Mouse (Mus musculus): ENCODE data around the gene Wdr27.
"Not testable (repeated sequence)": the region's sequence is repeated elsewhere in the genome, so short reads cannot be mapped to it uniquely, and the experiment has no call there.

Wdr27 gene

DNA sequence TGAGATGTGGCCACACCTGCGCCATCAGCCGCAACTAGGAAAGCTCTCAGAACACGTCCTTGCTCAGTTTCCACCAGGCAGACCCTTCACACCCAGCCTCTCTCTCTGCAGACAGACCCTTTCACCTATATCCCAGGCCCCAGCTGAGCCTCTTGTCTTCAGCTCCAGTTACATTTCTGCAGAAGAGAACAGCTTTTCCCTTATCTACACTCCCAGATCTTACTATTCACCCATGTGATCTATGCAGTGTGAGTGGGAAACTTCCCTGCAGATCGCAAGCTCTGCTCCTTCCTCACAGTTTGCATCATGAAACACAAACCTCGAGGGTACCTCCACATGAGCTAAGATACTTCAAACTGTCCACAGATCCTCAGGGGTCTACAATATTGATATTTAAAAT, 11.5 kb downstream of the Wdr27 start:
- DNase-seq (ENCODE audit: extremely low read depth, insufficient read length, low spot score), result no peak

DNA sequence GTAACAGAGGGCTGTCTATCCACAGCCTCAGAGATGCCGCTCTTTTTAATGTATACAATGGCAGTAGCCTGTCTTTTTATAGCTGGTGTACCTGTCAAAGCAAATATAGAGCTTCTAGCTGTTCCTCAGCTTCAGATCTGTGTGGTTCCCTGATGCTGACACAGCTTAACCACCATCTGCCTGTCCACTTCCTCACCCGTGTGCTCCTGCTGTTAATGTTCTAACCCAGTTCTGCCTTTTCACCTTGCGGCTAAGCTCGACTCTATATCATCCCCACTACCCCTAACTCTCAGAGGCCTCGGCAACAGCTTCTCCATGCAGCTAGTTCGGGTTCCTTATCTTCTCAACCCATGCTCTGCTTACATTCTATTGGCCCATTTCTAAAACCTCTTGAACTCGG, 12.3 kb downstream of the Wdr27 start:
- DNase-seq (ENCODE audit: extremely low read depth, insufficient read length, low spot score), result no peak

DNA sequence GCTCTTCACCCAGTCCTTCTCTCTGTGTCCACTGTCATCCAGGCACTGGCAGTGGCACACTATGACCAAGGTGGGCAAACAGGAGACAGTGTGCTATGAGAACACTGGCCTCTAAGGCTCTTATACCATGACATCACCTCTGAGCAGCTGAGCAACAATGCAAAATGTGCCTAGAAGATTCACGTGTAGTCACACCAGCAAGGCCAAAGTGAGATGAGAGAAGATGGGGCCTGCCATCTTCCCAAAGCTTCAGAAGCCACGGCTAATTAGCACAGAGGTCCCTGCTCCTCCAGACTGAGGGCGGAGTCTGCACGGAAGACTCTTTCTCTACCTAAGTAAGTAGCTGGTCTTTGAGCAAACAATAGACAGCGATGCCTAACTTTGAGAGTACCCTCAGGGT, 14.3 kb downstream of the Wdr27 start:
- no peak for DNase-seq (ENCODE audit: extremely low read depth, insufficient read length, low spot score)

DNA sequence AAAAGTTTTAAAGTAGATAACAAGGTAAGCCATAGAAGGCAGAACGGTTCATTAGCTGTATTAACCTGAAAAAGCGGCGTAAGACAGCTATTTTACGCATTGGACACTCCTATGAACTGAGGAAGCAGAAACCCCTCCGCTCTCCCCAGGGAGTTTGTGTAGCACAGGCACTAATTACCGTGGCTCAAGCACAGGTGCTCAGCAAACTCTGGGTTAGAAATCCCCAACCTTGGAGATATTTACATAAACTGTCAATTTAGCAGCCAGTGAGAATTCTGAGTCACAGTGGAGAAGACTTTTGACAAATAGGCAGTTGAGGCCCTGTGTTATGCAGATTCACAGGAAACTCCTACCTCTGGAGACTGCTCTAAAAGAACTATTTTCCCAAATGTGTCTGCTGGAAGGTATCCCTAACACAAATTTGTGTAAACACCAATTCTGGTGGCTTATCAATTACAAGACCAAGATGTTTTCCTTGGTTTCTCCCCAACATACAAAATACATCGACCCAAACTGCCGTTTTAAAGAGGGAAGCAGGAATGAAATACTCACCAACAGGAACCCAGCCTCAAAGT, 15.2 kb downstream of the Wdr27 start:
- no peak for DNase-seq (ENCODE audit: extremely low read depth, insufficient read length, low spot score)

DNA sequence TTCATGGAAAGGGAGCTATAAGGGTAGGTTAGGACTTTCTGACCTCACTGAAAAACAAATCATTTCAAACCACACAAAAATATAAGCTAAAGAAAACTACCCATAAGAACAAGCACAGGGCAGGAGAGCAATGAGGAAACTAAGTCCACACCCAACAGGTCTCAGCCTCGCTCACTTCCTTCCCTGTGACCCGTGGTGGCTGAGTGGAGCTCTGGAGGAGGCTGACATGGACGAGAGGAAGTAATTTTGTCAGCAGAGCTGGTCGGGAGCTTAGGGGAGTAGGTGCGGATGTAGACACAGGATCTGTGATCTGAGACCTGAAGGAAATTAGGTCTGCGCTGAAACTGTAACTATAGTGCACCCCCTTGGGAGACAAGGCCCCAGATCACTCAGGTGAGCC, 21.4 kb downstream of the Wdr27 start:
- no peak for DNase-seq (ENCODE audit: extremely low read depth, insufficient read length, low spot score)

DNA sequence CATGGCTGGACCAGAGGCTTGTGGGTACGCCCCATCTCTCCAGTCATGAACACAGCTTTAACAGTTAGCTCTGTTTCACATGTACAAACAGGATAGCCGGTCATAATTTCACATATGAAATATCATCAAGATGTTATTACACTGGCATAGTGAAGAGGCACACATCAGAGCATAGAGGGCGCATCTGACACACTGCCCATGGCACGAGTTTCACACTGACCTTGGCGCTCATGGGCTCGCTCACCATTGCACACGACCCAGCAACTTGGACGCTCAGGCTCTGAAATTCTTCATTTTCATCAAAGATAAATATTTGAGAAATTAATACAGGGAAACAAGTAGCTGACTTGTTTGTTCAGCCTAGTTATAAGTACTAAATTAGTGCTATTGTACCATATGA, 25.1 kb downstream of the Wdr27 start:
- DNase-seq (ENCODE audit: extremely low read depth, insufficient read length, low spot score), result no peak

DNA sequence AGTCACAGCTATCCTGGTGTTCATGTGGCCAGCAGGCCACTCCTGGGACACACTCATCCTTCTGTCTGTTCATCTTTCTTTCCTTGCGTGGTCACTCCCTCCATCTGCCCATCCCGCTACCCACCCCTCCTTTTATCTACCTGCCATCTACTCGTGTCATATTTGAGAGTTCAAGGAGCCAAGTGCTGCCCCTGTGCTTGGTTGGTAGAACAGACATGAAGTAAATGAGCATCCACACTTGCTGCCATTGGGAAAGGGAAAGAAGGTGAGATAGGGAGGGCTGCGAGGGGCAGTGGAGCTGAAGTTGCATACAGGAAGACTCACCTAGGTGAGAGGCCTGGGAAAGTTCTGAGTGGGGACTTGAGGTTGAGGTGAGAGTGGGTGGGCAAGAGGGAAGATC, 28.6 kb downstream of the Wdr27 start:
- no peak for DNase-seq (ENCODE audit: extremely low read depth, insufficient read length, low spot score)

DNA sequence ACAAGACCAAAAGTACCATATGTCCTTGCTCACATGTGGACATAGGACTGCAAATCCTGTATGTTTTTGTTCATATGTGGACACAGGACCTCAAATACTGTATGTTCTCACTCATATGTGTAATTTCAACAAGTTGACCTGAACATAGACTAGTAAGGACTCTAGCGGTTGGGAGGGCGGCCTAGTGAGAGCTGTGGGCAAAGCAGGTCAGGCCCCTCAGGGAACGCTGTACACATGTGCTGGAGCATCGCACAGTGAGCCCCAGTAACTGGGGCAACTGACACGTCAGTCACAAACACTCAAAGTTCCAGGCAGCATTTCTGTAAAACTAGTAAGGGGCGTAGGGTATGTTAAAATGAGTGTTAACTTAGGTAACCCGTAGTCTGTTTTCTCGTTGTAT, 30.0 kb downstream of the Wdr27 start:
- no peak for DNase-seq (ENCODE audit: extremely low read depth, insufficient read length, low spot score)

DNA sequence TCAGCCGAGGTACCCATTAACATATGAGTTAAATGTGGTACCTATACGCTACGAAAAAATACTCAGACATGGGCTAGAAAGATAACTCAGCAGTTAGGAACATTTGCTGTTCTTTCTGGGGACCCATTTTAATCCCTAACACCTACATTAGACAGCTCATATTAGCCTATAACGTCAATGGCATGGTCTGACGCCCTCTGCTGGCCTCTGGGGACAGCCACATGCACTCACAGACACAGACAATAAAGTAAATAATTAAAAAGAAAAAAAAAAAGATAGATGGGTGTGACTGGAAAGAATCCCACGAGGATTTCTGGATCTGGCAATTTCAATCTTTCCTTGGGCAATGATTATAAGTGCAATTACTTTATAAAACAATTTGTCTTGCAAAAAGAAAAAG, 30.5 kb downstream of the Wdr27 start:
- no peak for DNase-seq (ENCODE audit: extremely low read depth, insufficient read length, low spot score)

DNA sequence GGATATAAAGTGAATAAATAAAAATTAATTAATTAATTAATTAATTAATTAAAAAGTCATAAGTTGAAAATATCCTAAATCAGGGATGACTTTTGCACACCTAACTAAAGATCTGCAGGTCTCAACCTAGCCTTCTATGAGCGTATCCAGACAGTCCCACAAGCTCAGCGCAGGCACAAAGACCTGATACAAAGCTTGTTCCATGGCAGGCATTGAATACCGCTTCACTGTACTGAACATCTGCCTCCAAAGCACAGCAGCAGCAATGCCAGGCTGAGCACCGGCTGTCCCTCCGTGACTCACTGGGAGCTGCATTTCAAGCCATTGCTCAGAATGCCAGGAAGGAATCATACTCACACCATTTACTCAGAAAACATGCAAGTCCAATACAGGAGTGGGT, 32.2 kb downstream of the Wdr27 start:
- DNase-seq (ENCODE audit: extremely low read depth, insufficient read length, low spot score), result no peak

DNA sequence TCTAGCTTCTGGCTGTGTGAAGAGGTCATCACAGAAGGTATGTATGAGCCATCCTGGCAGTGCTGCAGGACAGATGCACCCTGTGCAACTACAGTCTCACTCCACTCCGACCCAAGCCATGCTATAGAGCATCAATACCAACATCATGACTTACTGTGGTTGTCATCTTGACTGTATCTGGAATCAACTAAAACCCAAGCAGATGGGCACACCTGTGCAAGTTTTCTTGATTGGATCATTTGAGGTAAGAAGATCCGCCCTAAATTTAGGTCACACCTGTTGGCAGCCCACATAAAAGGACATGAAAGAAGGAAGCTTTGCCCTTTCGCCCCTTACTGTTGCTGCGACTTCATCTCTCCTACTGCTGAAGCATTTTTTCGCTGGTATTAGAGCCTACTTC, 33.6 kb downstream of the Wdr27 start:
- DNase-seq (ENCODE audit: extremely low read depth, insufficient read length, low spot score), result no peak

DNA sequence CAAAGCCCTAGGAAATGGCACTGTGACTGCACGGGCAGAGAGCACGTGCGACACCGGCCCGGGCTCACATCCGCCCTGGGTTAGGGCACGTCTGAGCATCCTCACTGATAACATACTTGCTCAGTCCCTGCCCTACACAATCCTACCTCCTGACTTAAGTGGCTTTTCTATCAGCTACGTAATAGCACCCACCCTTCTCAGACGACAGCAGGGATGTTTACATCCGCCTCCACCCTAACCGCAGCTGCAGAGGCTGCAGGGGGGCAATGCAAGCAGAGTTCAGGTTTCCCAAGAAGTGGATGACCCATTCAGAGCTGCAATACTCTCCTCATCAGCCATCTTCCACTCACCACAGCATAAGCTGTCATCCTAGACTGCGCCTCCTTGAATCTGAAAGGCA, 35.8 kb downstream of the Wdr27 start:
- no peak for DNase-seq (ENCODE audit: extremely low read depth, insufficient read length, low spot score)

DNA sequence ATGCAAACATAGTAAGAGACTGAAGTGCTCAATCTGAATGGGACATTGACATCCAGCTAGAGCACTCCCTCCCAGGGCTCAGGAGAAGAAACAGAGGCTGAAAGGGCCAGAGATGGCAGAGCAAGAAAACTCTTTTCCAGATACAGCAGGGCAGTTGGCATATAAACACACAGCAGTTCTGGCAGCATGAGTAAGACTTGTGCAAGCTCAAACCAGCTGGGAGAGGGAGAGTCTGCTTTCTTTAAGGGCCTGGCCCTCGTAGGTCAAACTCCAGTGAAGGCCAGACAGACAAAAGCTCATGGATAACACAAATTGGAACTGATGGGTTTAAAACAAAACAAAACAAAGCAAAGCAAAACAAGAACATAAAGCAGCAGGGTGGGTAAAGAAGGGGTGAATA, 36.3 kb downstream of the Wdr27 start:
- DNase-seq (ENCODE audit: extremely low read depth, insufficient read length, low spot score), result peak; percentile 38

DNA sequence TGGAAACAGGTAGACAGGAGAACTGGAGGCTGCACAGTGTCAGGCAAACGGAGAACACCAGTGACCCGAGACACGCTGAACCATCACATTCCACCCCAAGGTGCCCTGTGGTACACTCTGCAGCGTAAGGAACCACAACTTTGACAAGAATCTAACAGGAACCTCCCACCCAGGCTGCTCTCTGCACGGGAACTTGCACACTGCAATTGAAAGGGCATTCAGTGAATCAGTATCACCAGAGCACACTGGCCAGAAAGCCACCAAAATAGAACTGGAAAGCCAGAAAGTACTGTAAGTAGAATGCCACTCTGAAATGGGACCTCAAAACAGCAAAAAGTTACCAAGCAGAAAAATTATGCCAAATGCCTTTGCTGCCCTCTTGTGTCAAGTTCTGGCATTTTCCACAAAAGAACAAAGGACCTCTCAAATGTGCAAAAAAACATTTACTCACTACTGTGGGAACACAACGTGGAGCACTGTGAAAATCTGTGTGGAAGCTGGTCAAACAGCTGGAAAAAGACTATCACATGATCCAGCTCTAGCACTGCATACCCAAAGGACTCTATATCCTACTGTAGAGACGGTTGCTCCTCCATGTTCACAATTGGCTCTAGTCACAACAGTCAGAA, 38.2 kb downstream of the Wdr27 start:
- peak; percentile 57 for DNase-seq (ENCODE audit: extremely low read depth, insufficient read length, low spot score)

DNA sequence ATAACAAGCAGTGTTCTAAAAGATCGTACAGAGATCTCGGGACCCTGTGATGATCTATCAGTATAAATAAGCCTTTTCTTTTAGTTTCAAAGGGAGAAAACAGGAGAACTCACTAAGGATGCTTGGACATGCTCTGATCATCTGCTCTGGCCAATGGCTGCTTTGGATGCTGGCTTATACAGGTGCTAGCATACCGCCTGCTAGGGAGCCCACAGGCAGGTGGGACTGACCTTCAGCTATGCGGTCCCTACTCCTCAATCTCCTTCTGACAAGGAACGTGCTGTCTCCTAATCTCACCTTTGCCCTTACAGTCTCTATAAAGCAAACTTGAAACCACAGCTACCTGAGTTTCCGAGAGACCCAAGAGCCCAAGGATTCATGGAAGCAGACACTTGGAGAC, 38.8 kb downstream of the Wdr27 start:
- no peak for DNase-seq (ENCODE audit: extremely low read depth, insufficient read length, low spot score)

DNA sequence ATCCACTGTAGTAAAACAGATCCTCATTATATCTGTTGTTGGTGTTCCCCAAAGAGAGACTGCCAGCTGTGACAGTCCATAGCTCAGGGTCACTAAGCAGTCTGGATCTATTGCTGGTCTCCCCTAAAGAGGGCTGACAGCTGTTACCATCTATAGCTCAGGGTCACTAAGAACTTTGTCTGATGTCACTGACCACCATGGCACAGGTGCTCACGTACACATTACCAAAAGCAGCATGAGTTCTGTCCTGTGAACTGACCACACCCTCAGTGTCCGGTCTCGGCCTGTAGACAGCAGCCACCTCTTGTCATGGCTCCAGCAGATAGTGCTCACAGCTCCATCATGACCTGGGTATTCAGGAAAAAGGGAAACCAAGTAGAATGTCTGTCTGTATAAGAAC, 39.7 kb downstream of the Wdr27 start:
- no peak for DNase-seq (ENCODE audit: extremely low read depth, insufficient read length, low spot score)

DNA sequence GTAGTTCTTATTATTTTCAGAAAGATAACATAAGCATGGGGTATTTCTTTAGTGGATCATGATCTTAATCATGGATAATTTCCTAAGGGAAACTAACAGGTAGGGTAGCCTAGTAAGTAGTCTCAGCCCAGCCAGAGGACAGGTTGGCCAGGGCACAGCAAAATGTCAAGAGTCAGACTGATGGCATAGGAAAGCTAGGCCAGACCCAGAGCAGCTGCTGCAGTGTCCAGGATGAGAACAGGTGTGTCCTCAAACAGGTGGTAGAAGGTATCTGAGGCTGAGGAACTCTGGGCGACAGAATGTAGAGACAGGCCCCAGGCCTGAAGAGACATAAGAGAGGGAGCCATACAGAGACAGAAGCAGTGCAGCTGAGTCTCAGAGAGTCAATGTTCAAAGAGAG, 44.0 kb downstream of the Wdr27 start:
- DNase-seq (ENCODE audit: extremely low read depth, insufficient read length, low spot score), result no peak

DNA sequence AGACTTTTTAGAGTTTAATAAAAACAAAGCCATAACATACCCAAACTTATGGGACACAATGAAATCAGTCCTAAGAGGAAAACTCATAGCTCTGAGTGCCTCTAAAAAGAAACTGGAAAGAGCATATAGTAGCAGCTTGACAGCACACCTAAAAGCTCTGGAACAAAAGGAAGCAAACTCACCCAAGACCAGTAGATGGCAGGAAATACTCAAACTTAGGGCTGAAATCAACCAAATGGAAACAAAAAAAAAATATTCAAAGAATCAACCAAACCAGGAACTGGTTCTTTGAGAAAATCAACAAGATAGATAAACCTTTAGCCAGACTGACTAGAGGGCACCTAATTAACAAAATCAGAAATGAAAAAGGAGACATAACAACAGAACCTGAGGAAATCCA, 47.9 kb downstream of the Wdr27 start:
- DNase-seq (ENCODE audit: extremely low read depth, insufficient read length, low spot score), result not testable (repeated sequence)

DNA sequence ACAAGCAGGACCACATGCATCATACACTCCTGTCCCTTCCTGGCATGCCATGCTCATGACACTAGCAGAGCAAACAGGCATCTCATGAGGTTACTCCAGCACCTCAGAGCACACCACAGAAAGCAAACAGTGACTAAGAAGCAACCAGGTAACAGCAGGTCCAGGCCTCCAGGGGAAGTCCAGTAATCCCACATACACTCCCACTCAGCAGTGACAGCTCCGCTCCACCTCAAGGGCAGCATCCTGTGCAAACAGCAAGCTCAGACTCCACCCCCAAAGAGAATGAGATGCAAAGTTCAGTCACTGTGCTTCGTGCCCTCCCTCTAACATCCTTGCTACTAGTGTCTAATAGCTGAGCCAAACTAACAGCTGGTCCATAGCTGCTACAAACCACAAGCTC, 56.0 kb downstream of the Wdr27 start:
- no peak for DNase-seq (ENCODE audit: extremely low read depth, insufficient read length, low spot score)

DNA sequence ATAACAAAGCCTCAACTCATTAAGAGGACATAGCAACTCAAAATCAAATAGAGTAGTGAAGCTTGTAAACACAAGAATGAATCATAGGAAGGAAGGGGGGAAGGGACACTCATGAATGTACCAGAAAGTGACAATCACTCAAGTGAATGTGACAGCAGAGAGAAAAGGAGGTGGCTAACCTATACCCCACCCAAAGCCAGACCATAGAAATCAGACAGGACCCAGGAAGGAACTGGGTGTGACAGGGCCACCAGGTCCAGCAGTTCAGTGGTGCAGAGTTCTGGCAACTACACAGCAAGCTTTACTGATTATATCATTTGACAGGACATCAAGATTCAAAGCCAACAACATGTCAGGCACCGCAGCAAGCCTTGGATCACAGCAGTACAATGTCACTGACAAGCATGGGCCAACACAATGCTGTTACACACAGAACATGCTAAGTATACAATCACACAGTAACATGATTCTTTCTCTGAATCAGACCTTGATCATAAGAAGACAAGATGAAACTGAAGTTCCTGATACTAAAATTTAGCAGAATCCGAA, 68.2 kb downstream of the Wdr27 start:
- DNase-seq (ENCODE audit: extremely low read depth, insufficient read length, low spot score), result no peak

DNA sequence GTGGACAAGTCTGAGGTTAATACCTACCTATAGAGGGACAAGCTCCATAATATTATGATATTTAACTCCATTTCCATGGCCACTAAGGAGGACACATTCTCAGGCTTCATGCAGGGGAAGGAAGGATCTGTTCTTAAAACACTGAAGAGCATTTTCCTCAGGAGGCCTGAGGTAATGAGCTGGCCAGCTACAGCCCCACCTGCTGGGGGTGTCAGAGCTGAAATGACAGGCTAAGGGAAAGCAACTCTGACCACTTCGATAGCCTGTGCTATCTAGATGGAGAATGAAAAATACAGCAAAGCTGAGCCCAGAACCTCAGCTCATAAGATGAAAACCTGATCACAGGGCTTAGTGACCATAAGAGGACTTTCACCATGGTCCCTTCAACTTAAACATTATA, 82.7 kb downstream of the Wdr27 start:
- DNase-seq (ENCODE audit: extremely low read depth, insufficient read length, low spot score), result no peak

DNA sequence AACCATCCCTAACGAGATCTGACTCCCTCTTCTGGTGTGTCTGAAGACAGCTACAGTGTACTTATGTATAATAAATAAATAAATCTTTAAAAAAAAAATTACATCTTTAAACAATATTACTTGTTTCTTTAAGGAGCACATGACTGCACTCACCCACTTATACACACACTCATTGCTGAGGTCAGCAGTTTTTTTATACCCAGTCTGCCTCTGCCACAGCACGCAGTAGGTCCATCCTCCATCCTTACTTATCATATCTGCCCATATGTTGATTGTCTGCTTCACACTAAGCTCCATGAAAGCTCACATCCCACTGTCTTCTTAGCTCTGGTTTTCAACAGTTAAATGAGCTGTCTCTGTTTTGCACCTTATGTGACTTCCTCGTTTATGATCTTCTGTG, 95.2 kb downstream of the Wdr27 start:
- DNase-seq (ENCODE audit: extremely low read depth, insufficient read length, low spot score), result no peak

DNA sequence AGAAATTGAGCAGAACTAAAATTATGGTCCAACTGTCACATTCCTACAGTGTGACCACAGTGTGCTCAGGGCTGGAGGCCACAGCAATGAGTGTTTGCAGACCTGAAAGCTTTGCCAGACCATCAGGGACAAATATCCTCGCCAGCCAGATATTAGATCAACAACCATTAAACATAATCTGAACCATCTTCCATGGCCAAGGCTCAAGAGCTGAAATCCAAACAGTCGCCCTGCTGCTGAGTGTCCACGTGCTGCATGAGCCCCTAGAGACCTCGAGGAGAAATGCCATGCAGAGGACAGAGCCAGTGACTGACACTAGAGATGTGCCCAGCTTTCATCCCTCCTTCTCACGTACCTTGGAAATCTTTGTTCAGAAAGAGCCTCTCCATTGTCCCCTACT, 96.1 kb downstream of the Wdr27 start:
- DNase-seq (ENCODE audit: extremely low read depth, insufficient read length, low spot score), result peak; percentile 61

Measured in 3134 (cell line).